Mouse (Mus musculus) midbrain, postnatal 0 days (tissue): ENCODE measurements around the gene Ccdc60. TPM values are rescaled to one million over a fixed set of nuclear protein-coding genes. Genes with fewer than 3 reads are reported as not detected.
"Not testable (repeated sequence)": the region's sequence is repeated elsewhere in the genome, so short reads cannot be mapped to it uniquely, and the experiment has no call there.

Experiments used
- ATAC-seq: fragments of 200-750 bp; cut with Nextera tagmentation; 2 replicates; pipeline ENCODE4 v1.8.0; 2017; ENCODE audit warnings: moderate number of reproducible peaks, mild to moderate bottlenecking, moderate TSS enrichment, moderate library complexity; ENCODE audit not compliant: low FRiP score
- DNase-seq: peaks from one replicate; pipeline ENCODE4 v3.0.0-alpha.2; 2015; ENCODE audit warnings: low spot score
- H3K27ac ChIP-seq: fragments of 300-500 bp; sonication (generic); 2 replicates; pipeline ENCODE4 v1.5.1; 2014; ENCODE audit warnings: low read depth, mild to moderate bottlenecking, low read length, mixed read lengths
- H3K27me3 ChIP-seq: fragments of 300-500 bp; sonication (generic); 2 replicates; pipeline ENCODE4 v1.6.1; 2014; ENCODE audit warnings: low read length, control low read depth, mixed read lengths; ENCODE audit not compliant: insufficient read depth
- H3K36me3 ChIP-seq: fragments of 300-500 bp; sonication (generic); 2 replicates; pipeline ENCODE4 v1.6.1; 2014; ENCODE audit warnings: low read length, control low read depth, mixed read lengths; ENCODE audit not compliant: insufficient read depth
- H3K4me1 ChIP-seq: fragments of 300-500 bp; sonication (generic); 2 replicates; pipeline ENCODE4 v1.6.1; 2014; ENCODE audit warnings: mild to moderate bottlenecking, control low read depth, antibody characterized with exemption, low read length, mixed read lengths; ENCODE audit not compliant: insufficient read depth
- H3K4me2 ChIP-seq: fragments of 300-500 bp; sonication (generic); 2 replicates; pipeline ENCODE4 v1.6.1; 2014; ENCODE audit warnings: low read depth, mild to moderate bottlenecking, low read length, mixed read lengths; ENCODE audit not compliant: poor library complexity, severe bottlenecking
- H3K4me3 ChIP-seq: fragments of 300-500 bp; sonication (generic); 2 replicates; pipeline ENCODE4 v1.5.1; 2014; ENCODE audit warnings: low read depth, mild to moderate bottlenecking, low read length, moderate library complexity
- H3K9ac ChIP-seq: fragments of 300-500 bp; sonication (generic); replicated peaks from 2 replicates; pipeline ENCODE4 v1.6.1; 2014; ENCODE audit warnings: mild to moderate bottlenecking, low read length, moderate library complexity, mixed read lengths; ENCODE audit not compliant: poor library complexity, severe bottlenecking
- H3K9me3 ChIP-seq: fragments of 300-500 bp; sonication (generic); 2 replicates; pipeline ENCODE4 v1.6.1; 2016; ENCODE audit warnings: low read length, control low read depth
- CTCF ChIP-seq: IDR thresholded peaks from 2 replicates; pipeline ENCODE4 v1.5.1; 2016; ENCODE audit warnings: antibody characterized with exemption, mild to moderate bottlenecking
- WGBS: fragments of 180-500 bp; shearing (Covaris S2); extraction: QIAGEN DNeasy Blood & Tissue Kit; methylation state at CpG from one replicate; pipeline ENCODE4 v1.1.7; 2014; 5-methylcytosine and 5-hydroxymethylcytosine counted together
- polyA plus RNA-seq: library from polyadenylated mRNA; unstranded; fragments of >200 nt; fragmentation: Nextera tagmentation; extraction: Ambion mirVana; gene quantifications from 2 replicates; pipeline ENCODE4 v1.2.1, GENCODE M21; 2015
- total RNA-seq: library from RNA; depleted of rRNA; stranded (reverse); fragments of >200 nt; gene quantifications from 2 replicates; pipeline ENCODE4 v1.2.3, GENCODE M21; 2014

Gene Ccdc60
- total and polyA plus RNA-seq, 2 experiments from 2014 or later: 2.2 to 2.6 TPM

DNA sequence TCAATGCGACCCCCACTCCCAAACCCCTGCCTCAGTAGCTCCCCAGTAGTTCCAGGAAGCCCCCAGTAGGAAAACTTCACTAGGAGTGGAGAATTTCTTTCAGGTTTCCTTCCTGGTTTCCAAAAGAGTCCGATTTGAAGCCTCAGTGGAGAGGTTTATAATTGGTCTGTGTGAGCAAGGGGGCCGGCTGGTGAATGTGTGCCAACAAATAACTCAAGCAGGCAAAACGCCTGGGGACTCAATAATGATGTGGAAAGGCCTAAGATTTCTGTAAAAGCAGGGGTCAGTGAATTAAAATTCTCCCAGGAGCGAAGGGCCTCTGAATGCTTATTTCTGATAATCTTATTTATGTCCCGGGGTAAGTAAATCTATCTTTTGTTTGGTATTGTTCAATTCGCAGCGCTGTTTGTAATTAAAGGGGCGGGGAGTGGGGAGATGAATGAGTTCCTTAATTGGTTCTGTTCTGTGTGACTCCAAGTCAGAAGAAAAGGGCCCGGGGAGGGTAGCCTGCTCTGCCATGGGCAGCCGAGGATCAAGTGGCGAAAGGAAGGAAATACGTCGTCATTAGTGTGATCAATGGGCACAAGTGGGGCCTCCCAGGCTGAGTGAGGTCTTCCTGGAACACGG, 23.4 kb upstream of the Ccdc60 start:
- DNase-seq (peak; percentile 66), ATAC-seq (no peak)
- WGBS: 18% methylated on average over 15 of the region's 15 CpGs
- peaks cover 6% of the 10 kb centered on the region; the same call in 1 of the 2 replicates for H3K4me1 ChIP-seq
- H3K27me3 ChIP-seq: no peaks in the 10 kb centered on the region
- no peak for TF ChIP-seq CTCF
- H3K36me3 ChIP-seq: no peaks in the 10 kb centered on the region
- no peak overlapping the region for H3K9ac ChIP-seq
- no peaks in the 10 kb centered on the region for H3K9me3 ChIP-seq
- no peak overlapping the region for H3K4me3 ChIP-seq
- peak overlapping the region; percentile 32; the same call in 1 of the 2 replicates for H3K4me2 ChIP-seq
- peak overlapping the region; percentile 32; the same call in 1 of the 2 replicates for H3K27ac ChIP-seq

DNA sequence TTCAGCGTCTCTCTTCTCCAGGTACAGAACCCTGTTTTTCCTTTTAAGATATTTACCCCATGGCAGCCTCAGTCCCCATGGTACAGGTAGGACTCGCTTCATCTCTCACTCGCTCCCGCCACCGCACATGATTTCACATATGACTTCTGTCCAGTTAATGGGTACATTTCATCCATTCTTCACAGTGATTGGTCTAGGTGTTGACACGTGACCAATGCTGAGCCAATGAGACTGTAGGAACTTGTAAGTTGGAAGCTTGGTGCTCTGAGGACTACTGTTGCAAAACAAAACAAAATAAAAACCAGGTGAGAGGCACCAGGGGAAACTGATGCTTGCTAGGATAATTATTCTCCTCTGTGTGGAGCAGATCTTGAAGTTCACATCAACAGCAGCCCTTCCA, 22.9 kb upstream of the Ccdc60 start:
- H3K27me3 ChIP-seq: no peaks in the 10 kb centered on the region
- no peak for TF ChIP-seq CTCF
- no peak for ATAC-seq
- H3K4me2 ChIP-seq: no peak overlapping the region
- H3K4me1 ChIP-seq: peaks cover 6% of the 10 kb centered on the region; the same call in 1 of the 2 replicates
- no peaks in the 10 kb centered on the region for H3K9me3 ChIP-seq
- H3K36me3 ChIP-seq: no peaks in the 10 kb centered on the region
- H3K27ac ChIP-seq: no peak overlapping the region
- no peak for DNase-seq
- WGBS: 94% methylated on average over 6 of the region's 6 CpGs
- H3K9ac ChIP-seq: no peak overlapping the region
- no peak overlapping the region for H3K4me3 ChIP-seq

DNA sequence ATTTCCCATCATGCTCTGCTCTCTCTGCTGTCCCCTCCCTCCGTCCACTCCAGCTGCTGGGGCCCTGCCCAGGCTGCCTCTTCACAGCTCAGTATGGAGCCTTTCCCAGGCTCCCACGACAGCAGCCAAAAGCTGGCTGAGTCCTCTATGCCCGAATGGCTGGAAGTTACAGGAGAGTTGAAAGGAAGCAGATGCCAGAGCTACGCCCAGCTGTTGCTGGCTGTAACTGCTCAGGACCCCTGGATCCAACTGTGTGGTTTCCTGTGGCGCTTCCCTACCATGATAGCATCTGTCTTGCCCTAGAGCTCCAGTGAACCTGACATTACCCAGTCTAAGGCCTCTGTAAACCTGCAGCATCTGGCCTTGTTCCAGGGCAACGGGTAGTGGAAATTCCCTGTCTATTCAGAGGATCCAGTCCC, 20.6 kb upstream of the Ccdc60 start:
- peak overlapping the region; percentile 32; the same call in 1 of the 2 replicates for H3K27ac ChIP-seq
- H3K4me3 ChIP-seq: no peak overlapping the region
- H3K4me2 ChIP-seq: no peak overlapping the region
- H3K36me3 ChIP-seq: no peaks in the 10 kb centered on the region
- H3K9me3 ChIP-seq: no peaks in the 10 kb centered on the region
- no peak for ATAC-seq
- no peak overlapping the region for H3K9ac ChIP-seq
- H3K4me1 ChIP-seq: peaks cover 6% of the 10 kb centered on the region; the same call in 1 of the 2 replicates
- peak; percentile 61 for DNase-seq
- H3K27me3 ChIP-seq: no peaks in the 10 kb centered on the region
- 47% methylated on average over 6 of the region's 6 CpGs for WGBS
- no peak for TF ChIP-seq CTCF

DNA sequence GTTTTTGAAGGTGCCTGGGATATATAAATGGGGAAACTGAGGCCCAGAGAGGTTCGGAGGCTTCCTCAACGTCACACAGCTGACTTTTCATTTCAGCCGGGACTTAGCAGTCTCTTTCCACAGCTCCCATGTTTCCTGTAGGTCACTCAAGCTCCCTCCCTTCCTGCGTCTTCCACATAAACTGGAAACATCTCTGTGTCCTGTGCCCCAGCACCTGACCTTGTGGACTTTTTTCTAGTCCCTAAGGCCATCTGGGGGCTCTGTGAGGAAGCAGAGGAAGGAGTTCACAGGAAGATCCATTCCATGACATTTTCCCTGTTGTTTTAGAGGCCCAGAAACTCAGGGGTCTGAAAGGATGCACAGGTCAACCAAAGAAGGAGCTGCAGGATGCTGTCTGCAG, 16.8 kb upstream of the Ccdc60 start:
- TF ChIP-seq CTCF: no peak
- H3K27ac ChIP-seq: no peak overlapping the region
- ATAC-seq: no peak
- H3K4me3 ChIP-seq: no peak overlapping the region
- no peak overlapping the region for H3K4me2 ChIP-seq
- no peak overlapping the region for H3K9ac ChIP-seq
- H3K27me3 ChIP-seq: no peaks in the 10 kb centered on the region
- 87% methylated on average over 4 of the region's 4 CpGs for WGBS
- no peaks in the 10 kb centered on the region for H3K9me3 ChIP-seq
- no peak for DNase-seq
- no peaks in the 10 kb centered on the region for H3K36me3 ChIP-seq
- 0 out of 2 replicates have a peak, but pooled peaks cover 3% of the 10 kb centered on the region for H3K4me1 ChIP-seq

DNA sequence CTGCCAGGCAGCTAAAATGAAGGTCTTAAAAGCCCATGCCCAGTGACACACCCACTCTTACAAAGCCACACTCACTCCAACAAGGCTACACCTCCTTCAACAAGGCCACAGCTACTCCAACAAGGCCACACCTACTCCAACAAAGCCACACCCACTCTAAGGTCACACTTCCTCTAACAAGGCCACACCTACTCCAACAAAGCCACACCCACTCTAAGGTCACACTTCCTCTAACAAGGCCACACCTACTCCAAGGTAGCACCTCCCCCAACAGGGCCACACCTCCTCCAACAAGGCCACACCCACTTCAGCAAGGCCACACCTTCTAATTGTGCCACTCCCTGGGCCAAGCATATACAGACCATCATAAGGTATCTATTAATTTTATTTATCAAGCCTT, 16.4 kb upstream of the Ccdc60 start:
- not testable (repeated sequence) for H3K4me1 ChIP-seq, H3K9me3 ChIP-seq, H3K36me3 ChIP-seq, H3K27me3 ChIP-seq, DNase-seq, H3K9ac ChIP-seq, H3K4me2 ChIP-seq, H3K4me3 ChIP-seq, ATAC-seq, H3K27ac ChIP-seq

DNA sequence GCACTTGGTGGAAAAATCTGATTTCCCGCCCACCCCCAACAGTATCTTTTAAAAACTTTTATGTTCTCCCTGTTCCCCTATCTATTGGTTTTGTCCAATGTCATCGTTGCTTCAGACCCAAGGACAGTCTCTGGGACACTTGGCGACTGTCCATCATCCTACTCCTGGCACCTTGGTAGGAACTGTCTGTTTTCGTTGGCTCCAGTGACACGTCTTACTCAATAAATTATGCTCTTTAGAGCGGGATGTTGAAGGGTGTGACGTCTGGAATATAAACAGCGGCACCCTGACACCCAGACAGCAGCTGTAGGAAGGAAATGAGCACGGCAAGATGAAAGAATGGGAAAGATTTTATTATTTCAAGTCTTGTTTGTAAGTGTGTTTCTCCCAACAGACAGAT, 12.2 kb upstream of the Ccdc60 start:
- no peaks in the 10 kb centered on the region for H3K4me1 ChIP-seq
- 76% methylated on average over 9 of the region's 9 CpGs for WGBS
- H3K4me3 ChIP-seq: no peak overlapping the region
- no peaks in the 10 kb centered on the region for H3K9me3 ChIP-seq
- no peak for ATAC-seq
- H3K4me2 ChIP-seq: no peak overlapping the region
- TF ChIP-seq CTCF: no peak
- H3K9ac ChIP-seq: no peak overlapping the region
- no peaks in the 10 kb centered on the region for H3K36me3 ChIP-seq
- H3K27ac ChIP-seq: no peak overlapping the region
- no peaks in the 10 kb centered on the region for H3K27me3 ChIP-seq
- DNase-seq: no peak
